Mouse (Mus musculus): ENCODE data around the gene Eif4h. TPM values are rescaled to one million over a fixed set of nuclear protein-coding genes. Genes with fewer than 3 reads are reported as not detected.

The Eif4h gene
- polyA plus RNA-seq, 1 experiment from 2014 or later, result 415 TPM

DNA sequence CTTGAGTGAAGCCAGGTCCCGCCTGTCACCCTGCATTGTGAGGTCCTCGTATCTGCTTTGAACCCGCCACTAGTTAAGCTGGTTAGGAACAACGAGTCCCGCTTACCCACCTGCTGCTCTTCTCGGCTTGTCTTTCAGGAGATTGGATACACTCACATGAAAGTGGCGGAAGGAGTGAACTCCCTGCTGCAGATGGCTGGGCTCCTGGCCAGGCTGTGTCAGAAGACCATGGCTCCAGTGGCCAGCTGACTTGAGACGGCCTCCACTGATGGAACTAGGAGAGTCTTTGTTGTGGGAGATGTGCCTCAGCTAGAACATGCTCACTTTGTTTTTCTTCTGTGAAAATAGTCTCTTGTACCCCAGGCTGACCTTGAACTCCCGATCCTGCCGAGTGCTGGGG lies 41.6 kb downstream of the Eif4h start:
- Histone ChIP-seq H3K4me2 (no peak overlapping the region), H3K9ac (no peak overlapping the region), H3K4me3 (replicated peaks) (no peak overlapping the region), H3K4me1 (no peaks in the 10 kb centered on the region), H3K27ac (no peak overlapping the region), H3K9me3 (no peaks in the 10 kb centered on the region), H3K36me3 (peaks cover 54% of the 10 kb centered on the region), H3K27me3 (replicated peaks) (no peaks in the 10 kb centered on the region)
- no peak for ATAC-seq (ENCODE audit: insufficient read depth, low FRiP score, low read depth)
- 82% methylated on average over 10 of the region's 10 CpGs for WGBS

DNA sequence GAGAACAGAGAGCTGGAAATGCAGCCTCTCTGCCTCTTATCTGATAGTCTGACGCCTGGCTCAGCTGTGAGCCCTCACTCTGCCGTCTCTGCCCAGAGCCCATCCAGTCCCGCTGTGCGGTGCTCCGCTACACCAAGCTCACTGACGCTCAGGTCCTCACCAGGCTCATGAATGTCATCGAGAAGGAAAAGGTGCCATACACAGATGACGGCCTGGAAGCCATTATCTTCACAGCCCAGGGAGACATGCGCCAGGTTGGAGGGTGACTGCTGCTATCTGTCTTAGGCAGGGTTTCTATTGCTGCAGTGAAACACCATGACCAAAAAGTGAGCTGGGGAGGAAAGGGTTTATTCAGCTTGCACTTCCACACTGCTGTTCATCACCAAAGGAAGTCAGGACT lies 46.2 kb downstream of the Eif4h start:
- Histone ChIP-seq H3K27ac (no peak overlapping the region), H3K36me3 (peaks cover 57% of the 10 kb centered on the region), H3K27me3 (replicated peaks) (no peaks in the 10 kb centered on the region), H3K9me3 (no peaks in the 10 kb centered on the region), H3K4me2 (no peak overlapping the region), H3K9ac (no peak overlapping the region), H3K4me1 (no peaks in the 10 kb centered on the region), H3K4me3 (replicated peaks) (no peak overlapping the region)
- WGBS, result 86% methylated on average over 9 of the region's 9 CpGs
- peak; percentile 62; the same call in 1 of the 2 replicates for ATAC-seq (ENCODE audit: insufficient read depth, low FRiP score, low read depth)

DNA sequence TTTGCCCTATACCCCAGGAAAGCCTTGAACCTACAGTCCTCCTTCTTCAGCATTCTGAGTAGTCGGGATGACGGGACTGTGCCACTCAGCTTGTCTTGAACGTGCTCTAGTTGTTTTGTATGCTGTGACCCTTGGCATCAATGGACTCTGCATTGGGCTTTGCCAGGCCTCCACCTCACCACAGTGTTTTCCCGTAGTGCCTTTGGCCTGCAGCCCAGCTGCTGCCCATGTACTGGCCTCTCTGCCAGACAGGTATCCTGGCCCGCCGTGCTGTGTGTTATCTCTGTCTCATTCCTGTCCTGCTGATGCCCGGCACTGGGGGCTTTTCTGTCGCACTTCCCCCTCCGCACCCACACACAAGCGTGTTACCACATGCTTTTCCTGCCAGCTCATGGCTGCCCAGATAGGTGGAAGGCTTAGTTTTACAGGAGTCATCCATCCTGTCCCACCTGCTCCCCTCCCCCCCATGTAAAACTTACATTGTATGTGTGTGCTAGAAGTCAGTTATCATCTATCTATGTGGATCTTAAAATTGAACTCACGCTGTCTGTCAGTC lies 47.2 kb downstream of the Eif4h start:
- 89% methylated on average over 11 of the region's 11 CpGs for WGBS
- Histone ChIP-seq H3K27me3 (replicated peaks) (no peaks in the 10 kb centered on the region), H3K4me2 (no peak overlapping the region), H3K4me3 (replicated peaks) (no peak overlapping the region), H3K9me3 (no peaks in the 10 kb centered on the region), H3K4me1 (no peaks in the 10 kb centered on the region), H3K9ac (no peak overlapping the region), H3K36me3 (peaks cover 50% of the 10 kb centered on the region), H3K27ac (no peak overlapping the region)
- no peak for ATAC-seq (ENCODE audit: insufficient read depth, low FRiP score, low read depth)

DNA sequence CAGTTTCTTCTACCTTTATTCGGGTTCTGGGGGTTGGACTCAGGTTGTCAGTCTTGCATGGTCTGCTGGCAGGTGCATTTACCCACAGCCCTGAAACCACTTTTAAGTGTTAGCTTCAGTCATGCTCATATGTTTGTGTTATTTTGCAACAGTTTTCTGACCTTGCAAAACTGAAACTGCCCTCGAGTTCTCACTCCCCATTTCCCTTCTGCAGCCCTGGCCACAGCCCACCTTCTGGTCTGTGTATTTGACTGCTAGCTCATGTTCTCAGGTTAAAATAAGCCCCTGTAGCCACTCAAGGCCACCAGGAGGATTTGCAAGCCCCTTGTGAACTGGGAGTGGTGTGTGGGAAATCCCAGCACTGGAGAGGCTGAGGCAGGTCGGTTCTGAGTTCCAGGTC lies 49.4 kb downstream of the Eif4h start:
- Histone ChIP-seq H3K9ac (no peak overlapping the region), H3K9me3 (no peaks in the 10 kb centered on the region), H3K4me2 (no peak overlapping the region), H3K36me3 (peaks cover 34% of the 10 kb centered on the region), H3K4me3 (replicated peaks) (no peak overlapping the region), H3K27ac (no peak overlapping the region), H3K4me1 (no peaks in the 10 kb centered on the region), H3K27me3 (replicated peaks) (no peaks in the 10 kb centered on the region)
- ATAC-seq (ENCODE audit: insufficient read depth, low FRiP score, low read depth), result no peak
- WGBS, result 81% methylated on average over 3 of the region's 3 CpGs

DNA sequence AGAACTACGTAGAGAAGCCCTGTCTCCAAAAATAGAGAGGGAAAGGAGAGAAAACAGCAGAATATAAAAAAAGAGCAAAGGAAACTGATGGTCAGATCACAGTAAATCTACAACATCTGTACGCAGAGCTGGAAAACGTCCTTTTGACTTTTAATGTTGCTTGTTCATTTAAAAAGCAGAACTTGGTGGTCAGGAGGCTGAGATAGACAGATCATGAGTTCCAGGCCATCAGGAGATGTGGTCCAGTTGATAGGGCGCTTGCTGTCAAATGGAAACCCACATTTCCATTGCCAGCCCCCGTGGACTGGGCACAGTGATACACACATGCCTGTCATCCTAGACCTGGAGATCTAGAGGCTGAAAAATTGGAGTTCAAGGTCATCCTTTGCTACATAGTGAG lies 54.5 kb downstream of the Eif4h start:
- H3K27me3 ChIP-seq (replicated peaks), result no peaks in the 10 kb centered on the region
- peaks cover 12% of the 10 kb centered on the region; the same call in 1 of the 2 replicates for H3K4me1 ChIP-seq
- H3K4me3 ChIP-seq (replicated peaks), result no peak overlapping the region
- no peak overlapping the region for H3K9ac ChIP-seq
- WGBS, result 81% methylated on average over 5 of the region's 5 CpGs
- peaks cover 13% of the 10 kb centered on the region for H3K36me3 ChIP-seq
- ATAC-seq (ENCODE audit: insufficient read depth, low FRiP score, low read depth), result no peak
- no peaks in the 10 kb centered on the region for H3K9me3 ChIP-seq
- no peak overlapping the region for H3K4me2 ChIP-seq
- no peak overlapping the region for H3K27ac ChIP-seq

DNA sequence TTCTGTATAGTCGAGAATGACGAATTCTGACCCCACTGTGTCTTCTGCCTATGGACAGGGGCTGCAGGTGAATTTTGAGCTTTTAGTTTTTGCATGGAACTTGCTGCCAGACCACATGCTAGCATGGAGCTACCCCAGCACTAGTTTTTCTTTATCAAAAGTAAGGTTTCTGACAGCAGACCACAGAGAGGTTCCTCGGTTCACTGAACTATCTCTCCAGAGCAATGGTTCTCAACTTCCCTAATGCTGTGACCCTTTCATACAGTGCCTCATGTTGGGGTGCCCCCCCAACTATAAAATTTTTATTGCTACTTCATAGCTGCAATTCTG lies 55.4 kb downstream of the Eif4h start:
- WGBS, result 69% methylated on average over 3 of the region's 3 CpGs
- H3K9me3 ChIP-seq, result no peaks in the 10 kb centered on the region
- H3K36me3 ChIP-seq, result peaks cover 13% of the 10 kb centered on the region
- H3K4me3 ChIP-seq (replicated peaks), result peak overlapping the region; percentile 99
- H3K27ac ChIP-seq, result no peak overlapping the region
- peaks cover 12% of the 10 kb centered on the region; the same call in 1 of the 2 replicates for H3K4me1 ChIP-seq
- H3K4me2 ChIP-seq, result peak overlapping the region; percentile 86
- no peak for ATAC-seq (ENCODE audit: insufficient read depth, low FRiP score, low read depth)
- peak overlapping the region; percentile 16; the same call in 1 of the 2 replicates for H3K9ac ChIP-seq
- H3K27me3 ChIP-seq (replicated peaks), result no peaks in the 10 kb centered on the region

DNA sequence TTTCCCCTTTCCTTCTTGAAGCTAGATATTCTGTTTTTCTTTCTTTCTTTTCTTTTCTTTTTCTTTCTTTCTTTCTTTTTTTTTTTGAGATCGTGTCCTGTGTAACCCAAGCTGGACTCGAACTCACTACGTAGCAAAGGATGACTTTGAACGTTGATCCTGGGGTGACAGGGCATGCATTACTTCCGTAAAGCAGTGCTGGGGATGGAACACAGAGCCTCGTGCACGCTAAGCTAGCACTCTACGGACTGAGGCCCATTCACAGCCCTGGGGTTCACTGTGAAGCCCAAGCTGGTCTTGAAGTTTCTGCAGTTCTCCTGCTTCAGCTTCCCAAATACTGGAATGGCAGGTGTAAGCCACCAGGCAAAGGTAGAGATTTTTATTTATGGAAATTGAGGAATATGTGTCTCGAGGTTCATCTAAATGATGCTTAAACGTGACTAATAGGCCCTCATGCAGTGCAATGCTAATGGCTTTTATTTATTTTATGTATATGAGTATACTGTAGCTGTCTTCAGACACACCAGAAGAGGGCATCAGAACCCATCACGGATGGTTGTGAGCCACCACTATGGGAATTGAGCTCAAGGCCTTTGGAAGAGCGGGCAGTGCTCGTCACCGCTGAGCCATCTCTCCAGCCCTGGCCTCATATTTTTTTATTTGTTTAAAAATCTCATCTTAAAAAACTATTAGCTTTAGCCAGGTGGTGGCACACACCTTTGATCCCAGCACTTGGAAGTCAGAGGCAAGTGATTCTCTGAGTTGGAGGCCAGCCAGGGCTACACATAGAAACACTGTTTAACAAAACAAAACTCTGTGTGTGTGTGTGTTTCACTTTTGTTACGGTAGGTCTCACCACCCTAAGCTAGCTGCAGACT lies 56.0 kb downstream of the Eif4h start:
- 24% methylated on average over 15 of the region's 15 CpGs for WGBS

DNA sequence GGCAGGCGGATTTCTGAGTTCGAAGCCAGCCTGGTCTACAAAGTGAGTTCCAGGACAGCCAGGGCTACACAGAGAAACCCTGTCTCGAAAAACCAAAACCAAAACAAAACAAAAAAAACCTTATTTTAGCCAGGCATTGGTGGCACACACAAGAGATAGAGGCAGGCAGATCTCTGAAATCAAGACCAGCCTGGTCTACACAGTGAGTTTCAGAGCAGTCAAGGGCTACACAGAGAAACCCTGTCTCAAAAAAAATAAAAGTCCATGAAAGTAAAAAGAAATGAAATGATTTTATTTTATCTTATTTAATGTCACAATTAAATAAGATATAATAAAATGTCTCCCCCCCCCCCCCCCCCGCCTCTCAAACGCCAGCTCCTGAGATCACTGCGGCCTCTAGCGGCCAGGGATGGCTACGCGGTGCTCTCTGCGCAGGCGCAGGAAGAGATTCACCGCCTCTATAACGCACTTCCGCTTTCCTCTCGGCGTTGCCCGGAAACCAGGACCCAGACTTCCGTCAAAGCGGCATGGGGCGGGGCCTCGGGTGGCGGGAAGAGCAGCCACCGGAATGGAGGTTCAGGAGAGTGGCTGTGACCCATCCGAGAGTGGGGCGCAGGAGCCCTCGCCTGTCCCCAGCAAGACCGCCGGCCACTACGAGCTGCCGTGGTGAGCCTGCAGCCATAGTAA lies 56.9 kb downstream of the Eif4h start:
- H3K9me3 ChIP-seq, result no peaks in the 10 kb centered on the region
- H3K27ac ChIP-seq, result peak overlapping the region; percentile 78
- no peaks in the 10 kb centered on the region for H3K27me3 ChIP-seq (replicated peaks)
- ATAC-seq (ENCODE audit: insufficient read depth, low FRiP score, low read depth), result peak; percentile 95
- 8% methylated on average over 29 of the region's 30 CpGs for WGBS
- H3K36me3 ChIP-seq, result peaks cover 6% of the 10 kb centered on the region; the same call in 1 of the 2 replicates
- peak overlapping the region; percentile 98 for H3K9ac ChIP-seq
- H3K4me1 ChIP-seq, result peaks cover 12% of the 10 kb centered on the region; the same call in 1 of the 2 replicates
- peak overlapping the region; percentile 86 for H3K4me2 ChIP-seq
- H3K4me3 ChIP-seq (replicated peaks), result peak overlapping the region; percentile 99

More for the DNA sequence above, 56.0 kb downstream of the Eif4h start:
- peak overlapping the region; percentile 86 for H3K4me2 ChIP-seq
- peak overlapping the region; percentile 99 for H3K4me3 ChIP-seq (replicated peaks)
- peaks cover 8% of the 10 kb centered on the region; the same call in 1 of the 2 replicates for H3K36me3 ChIP-seq
- peaks cover 12% of the 10 kb centered on the region; the same call in 1 of the 2 replicates for H3K4me1 ChIP-seq
- H3K9me3 ChIP-seq, result no peaks in the 10 kb centered on the region
- H3K27ac ChIP-seq, result peak overlapping the region; percentile 78
- no peak for ATAC-seq (ENCODE audit: insufficient read depth, low FRiP score, low read depth)
- H3K27me3 ChIP-seq (replicated peaks), result no peaks in the 10 kb centered on the region
- H3K9ac ChIP-seq, result peak overlapping the region; percentile 98

DNA sequence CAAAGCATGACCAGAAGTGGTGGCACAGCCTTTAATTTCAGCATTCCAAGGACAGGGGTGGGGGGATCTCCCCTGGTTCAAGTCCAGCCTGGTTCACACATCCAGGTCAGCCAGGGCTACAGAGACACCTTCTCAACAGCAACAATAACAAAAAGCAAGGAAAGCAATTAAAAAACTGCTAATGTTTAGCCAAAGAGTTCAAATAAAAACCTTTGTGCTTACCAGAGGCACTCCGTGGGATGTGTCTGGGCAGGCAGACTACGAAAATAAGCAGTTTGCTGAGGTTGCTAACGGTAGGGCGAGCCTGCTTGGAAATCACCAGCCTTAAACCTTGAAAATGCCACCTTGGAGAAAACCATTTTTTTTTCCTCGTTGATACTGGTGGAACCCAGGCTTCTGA lies 58.1 kb downstream of the Eif4h start, which contains the start of gene Rfc2:
Gene Rfc2 (plus strand): TSS at position 221 of the 400 bp plus-strand sequence.
- no peak within 1 kb of the TSS for H3K4me2 ChIP-seq
- peaks cover 12% of the 10 kb centered on the region; the same call in 1 of the 2 replicates for H3K4me1 ChIP-seq
- 74% methylated on average over 5 of the region's 5 CpGs for WGBS
- H3K36me3 ChIP-seq, result no peaks in the 10 kb centered on the region
- H3K4me3 ChIP-seq (replicated peaks), result no peak within 1 kb of the TSS
- no peak within 1 kb of the TSS for H3K27ac ChIP-seq
- H3K9ac ChIP-seq, result no peak within 1 kb of the TSS
- H3K9me3 ChIP-seq, result no peaks in the 10 kb centered on the region
- H3K27me3 ChIP-seq (replicated peaks), result no peaks in the 10 kb centered on the region
- ATAC-seq (ENCODE audit: insufficient read depth, low FRiP score, low read depth), result no peak

DNA sequence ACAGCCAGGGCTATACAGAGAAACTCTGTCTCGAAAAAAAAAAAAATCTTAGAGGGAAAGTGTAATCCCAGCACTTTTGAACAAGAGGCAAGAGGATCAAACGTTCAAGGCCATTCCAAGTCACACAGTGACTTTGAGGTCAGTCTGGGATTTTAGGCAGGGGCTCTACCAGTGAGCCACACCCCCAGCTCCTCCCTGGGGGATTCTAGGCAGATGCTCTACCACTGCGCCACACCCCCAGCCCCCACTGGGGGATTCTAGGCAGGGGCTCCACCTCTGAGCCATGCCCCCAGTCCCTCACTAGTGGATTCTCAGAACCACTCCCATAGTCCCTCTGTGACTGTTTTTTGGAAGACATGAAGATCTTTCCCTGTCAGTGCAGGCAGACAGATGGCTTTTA lies 60.2 kb downstream of the Eif4h start:
- ATAC-seq (ENCODE audit: insufficient read depth, low FRiP score, low read depth), result no peak
- no peak overlapping the region for H3K9ac ChIP-seq
- H3K4me2 ChIP-seq, result no peak overlapping the region
- H3K4me3 ChIP-seq (replicated peaks), result no peak overlapping the region
- H3K4me1 ChIP-seq, result peaks cover 11% of the 10 kb centered on the region; the same call in 1 of the 2 replicates
- H3K9me3 ChIP-seq, result no peaks in the 10 kb centered on the region
- no peaks in the 10 kb centered on the region for H3K36me3 ChIP-seq
- H3K27ac ChIP-seq, result no peak overlapping the region
- H3K27me3 ChIP-seq (replicated peaks), result no peaks in the 10 kb centered on the region
- 68% methylated on average over 3 of the region's 3 CpGs for WGBS

DNA sequence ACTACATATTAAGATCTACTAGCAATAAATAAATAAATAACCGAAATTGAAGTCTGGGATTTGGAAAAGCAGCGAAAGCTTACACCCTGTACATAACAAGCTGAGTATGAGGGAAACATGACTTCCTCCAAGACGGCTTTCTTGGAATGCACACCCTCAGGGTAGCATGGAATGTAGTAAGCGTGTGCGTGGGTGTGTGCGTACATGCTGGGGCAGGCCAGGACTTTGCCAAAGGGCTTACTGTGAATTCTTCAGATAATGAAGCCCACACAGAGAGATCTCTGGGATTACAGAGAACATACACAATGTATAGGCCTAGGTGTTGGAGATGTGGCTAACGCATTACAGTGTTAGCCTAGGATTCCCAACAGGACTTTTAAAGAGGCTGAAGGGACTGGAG lies 61.8 kb downstream of the Eif4h start:
- 74% methylated on average over 7 of the region's 7 CpGs for WGBS
- ATAC-seq (ENCODE audit: insufficient read depth, low FRiP score, low read depth), result no peak
- no peaks in the 10 kb centered on the region for H3K27me3 ChIP-seq (replicated peaks)
- no peaks in the 10 kb centered on the region for H3K36me3 ChIP-seq
- H3K4me2 ChIP-seq, result no peak overlapping the region
- H3K4me3 ChIP-seq (replicated peaks), result no peak overlapping the region
- no peaks in the 10 kb centered on the region for H3K9me3 ChIP-seq
- H3K27ac ChIP-seq, result no peak overlapping the region
- H3K9ac ChIP-seq, result no peak overlapping the region
- H3K4me1 ChIP-seq, result peaks cover 2% of the 10 kb centered on the region; the same call in 1 of the 2 replicates
